Mouse (Mus musculus) naive thymus-derived CD4-positive, alpha-beta T cell, adult 2 months (primary cell): ENCODE results near the gene Foxp1.

ENCODE experiments used
- DNase-seq: peaks from one replicate; pipeline ENCODE4 v3.0.0-alpha.2; 2011; ENCODE audit warnings: low read depth

Gene Foxp1

DNA sequence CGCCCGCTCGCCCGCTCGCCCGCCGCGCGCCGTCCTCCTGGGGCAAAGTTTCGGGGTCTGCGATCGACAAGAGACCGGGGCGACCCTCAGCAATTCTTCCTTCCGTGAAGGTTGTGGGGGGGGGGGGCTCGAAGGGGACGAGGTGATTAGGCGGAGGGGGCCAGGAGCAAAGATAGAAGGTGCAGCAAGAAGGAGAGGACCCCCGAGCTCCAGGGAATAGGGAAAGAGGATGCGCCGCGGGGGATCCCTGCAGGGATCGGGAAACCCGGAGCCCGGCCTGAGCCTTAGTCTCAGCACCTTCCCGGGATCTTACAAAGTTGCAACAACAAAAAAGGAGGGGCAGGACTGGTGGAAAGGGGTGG, 1.9 kb downstream of the Foxp1 start:
- DNase-seq, result no peak

DNA sequence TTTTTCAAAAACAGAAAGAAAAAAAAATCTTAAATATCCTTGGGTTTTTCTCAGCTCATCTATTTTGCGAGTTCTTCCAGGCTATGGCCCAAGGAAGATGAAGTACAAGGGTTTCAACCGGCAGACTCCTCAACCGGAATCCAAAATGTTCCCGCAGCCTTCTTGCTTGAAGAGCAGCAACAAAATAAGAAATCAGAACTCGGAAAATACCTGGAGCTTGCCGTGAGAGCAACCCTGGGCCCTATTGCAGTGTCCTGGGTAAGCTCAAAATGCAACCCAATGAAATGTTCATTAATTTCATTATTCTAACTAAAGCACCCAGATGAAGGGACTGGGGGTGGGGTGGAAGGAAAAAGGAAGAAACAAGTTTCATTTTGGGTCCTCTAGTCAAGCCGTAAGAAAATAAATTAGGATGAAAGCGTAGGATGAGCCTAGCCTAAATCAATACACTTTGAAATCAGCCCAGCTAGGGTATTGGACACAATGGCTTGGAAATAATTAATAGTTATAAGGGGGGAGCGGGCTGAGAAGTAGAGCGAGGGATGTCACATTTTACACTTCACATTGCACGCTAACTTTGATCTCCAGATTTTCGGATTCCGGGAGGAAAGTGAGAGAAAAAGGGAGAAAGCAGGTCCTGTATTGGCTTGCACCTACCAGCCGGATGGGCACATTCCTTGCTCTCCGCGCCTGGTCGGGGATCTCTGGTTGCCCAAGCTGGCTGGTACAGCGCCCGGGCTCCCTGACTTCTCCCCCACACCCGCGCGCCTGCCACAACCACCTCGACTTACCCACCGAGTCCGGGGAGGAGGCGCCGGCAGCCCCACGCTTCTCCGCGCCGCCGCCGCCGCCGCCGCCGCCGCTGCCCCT, 2.5 kb downstream of the Foxp1 start:
- peak; percentile 33 for DNase-seq

DNA sequence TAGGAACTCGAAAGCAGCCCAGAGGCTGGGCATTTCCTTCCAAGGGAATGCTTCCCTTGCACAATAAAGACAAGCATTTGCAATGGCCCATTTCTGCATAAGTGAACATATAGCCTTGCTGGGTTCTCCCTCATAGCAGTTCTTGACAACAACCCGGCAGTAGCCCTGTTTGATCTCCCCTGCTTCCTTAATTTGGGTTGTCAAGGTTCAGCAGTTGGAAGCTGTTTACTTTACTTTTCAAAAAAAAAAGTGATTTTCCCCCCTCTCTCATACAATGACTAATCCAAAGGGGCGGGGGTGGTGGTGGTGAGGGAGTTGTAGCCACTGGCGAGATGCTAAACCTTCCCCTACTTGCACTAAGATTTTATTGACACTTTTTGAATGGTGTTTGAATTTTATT, 3.5 kb downstream of the Foxp1 start:
- DNase-seq, result no peak

DNA sequence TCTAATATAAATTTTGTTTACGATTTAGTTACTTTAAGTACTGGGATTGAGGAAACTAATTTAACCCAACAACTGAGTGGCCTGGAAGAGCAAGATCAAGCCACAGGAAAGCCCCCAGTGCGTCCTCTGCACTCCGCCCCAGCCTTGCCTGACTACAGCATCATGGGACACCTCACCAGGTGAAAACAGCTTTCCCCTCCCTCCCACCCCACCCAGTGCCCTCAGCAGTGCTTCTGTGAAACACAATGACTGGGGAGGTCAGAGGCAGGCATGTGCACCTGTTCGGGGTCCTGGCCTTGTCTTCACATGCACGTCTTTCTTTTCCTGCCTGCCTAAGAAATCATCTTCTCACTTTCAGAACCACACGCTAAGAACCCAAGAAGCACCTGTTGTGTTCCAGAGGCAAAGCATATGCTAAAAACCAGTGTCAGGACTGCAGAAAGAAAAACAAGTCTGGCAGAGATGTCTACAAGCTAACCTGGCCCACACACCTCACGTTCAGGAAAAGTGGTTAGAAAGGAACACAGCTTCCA, 6.8 kb downstream of the Foxp1 start:
- DNase-seq, result no peak

DNA sequence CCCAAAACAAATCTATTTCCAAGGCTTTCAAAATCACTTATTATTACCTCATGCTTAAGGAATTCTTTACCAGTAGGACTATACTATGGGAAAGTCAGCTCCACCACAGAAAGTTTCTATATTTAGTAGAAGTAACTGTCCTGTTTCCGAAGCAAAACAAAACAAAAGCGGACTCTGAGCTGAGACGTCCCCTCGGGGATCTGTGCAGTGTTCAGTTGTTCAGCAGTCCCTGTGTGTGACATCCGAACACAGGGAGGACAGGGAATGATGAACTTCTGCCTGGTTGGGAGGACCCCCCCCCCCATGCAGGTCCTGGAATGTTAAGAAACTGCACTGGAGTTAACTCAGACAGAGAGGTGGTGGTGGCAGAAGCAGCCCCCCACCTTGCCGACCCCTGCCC, 10.7 kb downstream of the Foxp1 start:
- DNase-seq, result no peak

DNA sequence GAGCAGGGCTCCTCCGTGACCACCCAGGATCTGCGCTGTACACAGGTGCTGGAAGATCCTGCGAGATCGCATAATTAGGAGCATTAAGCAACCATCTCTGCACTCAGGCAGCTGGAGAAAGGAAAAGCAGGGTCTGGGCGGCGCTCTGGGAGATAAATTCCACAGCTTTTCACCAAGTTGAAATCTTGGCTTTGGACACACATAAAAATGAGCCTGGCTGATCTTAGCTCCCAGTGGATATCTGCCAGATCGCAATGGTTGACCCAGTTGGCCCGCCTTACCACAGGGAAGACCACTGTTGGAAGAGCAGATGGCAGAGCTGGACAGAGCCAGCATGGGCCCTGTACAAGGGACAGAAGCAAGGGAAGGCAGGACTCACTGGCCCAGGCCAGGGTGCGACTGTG, 13.3 kb downstream of the Foxp1 start:
- no peak for DNase-seq

DNA sequence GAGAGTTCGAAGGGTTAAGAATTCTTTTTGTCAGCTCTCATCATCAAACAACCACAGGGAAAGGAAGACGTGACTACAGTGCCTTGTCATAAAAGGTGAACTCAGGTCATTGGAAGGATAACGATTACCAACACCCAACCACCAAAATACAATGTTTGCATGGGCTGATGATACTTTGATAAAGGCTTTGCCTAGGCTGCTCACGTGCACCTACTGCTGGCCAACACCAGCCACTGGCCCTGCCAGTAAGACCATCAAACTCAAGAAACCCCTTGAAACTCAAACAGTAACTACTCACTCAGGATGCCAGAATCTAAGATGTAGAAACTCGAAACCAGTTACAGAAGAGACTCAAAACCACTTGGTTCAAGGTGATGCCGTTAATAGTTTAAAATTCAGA, 15.7 kb downstream of the Foxp1 start:
- DNase-seq, result no peak

DNA sequence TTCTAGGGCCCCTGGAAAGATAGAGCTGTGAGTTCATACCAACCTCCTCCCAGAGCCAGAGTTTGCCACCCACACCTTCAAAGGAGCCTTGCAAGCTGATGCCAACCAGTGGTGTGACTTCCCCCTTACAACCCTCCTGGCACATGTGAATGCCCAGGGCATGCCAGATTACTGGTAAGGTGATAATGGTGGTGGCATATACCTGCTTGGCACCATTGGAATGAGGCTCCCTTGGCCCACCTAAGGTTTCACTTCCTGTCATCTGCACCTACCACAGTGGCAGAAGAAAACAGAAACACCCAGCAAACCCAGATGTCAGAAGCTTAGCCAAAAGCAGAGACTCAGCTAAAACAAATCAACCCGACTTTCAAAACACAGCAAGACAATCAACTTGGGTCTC, 18.8 kb downstream of the Foxp1 start:
- peak; percentile 18 for DNase-seq

DNA sequence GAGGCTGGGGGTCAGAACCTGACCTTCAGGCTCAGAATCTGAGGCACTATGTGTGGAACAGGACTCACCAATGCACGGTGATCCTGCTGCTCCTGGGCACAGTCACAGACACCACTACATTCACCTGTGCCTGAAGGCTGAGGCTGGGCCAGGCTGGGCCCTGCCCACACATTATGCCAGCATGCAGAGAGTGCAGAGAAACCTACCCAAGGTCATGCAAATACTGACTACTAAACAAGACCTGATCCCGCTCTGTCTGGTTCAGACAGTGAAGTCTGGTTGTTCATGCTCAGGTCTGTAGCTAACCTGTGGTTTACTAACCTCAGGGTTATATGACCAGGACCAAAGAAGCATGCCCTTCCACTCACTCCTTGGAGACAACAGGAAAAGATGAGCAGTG, 19.8 kb downstream of the Foxp1 start:
- no peak for DNase-seq

DNA sequence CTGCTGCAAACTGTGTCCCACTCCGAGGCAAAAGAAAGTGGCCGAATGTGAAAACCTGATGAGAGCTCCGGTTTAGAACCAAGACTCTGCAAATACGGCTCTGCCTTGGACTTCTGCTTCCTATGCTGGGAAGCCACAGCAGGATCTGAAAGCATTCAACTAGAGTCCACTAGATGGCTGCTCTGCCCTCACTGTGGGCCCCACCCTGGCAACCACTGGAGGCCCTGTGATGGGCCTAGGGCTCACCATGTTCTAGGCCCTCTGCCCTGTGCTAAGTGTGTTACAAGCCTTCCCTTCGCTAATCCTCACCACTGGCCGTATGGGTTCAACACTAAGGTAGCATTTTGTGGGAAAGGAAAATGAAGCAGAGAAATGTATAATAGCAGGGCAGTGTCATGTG, 20.2 kb downstream of the Foxp1 start:
- no peak for DNase-seq

DNA sequence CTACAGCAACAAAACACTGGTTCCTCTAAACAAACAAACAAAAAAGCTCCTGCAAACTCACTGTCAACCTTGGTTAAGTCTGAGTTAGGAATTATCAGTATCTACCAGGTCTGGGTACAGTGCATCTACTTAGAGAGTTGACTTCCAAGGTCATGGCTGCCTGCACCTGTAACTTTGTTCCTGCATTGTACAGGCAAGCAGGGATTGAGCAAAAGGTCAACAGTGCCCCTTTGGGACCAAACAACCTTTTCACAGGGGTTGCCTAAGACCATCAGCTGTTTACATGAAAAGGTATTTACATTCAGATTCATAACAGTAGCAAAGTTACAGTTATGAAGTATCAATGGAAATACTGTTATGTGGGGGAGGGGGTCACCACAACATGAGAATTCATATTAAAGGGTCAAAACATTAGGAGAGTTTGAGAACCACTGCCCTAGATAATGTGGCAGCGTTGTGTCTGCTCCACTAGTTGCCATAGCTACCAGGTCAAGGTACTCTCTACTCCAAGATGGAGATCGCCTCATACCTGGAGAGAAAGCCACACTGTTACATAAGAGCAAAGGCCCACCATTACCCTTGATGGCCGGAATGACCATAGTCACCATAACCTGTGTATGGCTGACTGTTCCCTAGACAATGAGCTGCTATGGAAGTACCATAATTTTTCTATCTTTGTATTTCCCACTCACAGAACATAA, 21.8 kb downstream of the Foxp1 start:
- DNase-seq, result no peak

DNA sequence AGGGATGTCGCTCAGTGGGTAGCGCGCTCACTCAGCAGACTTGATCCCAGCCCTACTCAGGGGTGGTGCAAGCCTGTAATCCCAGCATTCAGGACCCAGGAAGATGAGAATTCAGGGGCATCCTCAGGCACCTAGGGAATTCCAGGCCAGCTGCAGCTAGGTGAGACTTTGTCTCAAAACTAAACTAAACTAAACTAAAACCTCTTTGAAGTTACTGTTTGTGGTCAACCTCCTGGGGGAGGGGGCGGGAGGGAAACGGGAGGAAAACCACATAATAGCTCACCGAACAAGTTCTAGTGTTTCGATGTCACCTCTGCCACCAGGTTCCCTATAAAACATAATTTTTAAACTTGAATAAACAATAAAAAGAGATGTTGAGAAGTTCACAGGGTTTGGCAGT, 24.4 kb downstream of the Foxp1 start:
- DNase-seq, result peak; percentile 65

DNA sequence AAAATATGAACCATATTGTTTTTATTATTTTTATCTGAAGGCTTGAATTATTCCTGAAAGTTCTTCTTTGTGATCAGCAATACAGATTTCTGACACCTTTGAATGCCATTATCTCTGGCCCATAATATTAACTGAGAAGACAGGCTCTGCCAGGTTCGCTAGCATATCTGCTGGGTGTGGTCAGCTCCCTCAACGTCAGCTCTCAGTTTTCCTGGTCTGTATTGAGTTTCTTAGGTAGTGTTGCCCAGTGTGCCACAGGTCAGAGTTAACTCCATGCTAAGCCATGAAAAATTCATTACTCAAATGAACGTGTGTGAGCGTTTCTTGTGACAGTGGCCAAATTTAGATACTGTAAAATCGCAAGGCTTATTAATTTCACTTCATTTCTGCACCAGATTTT, 26.4 kb downstream of the Foxp1 start:
- no peak for DNase-seq

DNA sequence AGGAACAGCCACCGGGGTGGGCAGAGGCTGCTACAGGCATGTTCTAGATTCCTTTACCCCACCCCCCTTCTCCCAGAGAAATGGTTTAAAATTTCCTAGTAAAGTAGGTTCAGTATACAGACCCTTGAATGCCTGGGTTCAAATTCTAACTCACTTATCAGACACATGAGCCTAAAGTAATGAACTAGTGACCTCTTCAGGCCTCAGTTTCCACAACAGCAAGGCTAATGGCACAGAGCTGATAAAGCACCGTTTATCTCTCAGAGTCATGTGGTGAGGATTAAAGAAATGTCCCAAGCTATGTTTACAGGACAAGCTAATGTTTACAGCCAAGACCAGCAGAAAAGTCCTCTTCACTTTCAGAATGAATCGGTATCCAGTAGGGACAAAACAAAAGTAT, 29.6 kb downstream of the Foxp1 start:
- DNase-seq, result no peak

DNA sequence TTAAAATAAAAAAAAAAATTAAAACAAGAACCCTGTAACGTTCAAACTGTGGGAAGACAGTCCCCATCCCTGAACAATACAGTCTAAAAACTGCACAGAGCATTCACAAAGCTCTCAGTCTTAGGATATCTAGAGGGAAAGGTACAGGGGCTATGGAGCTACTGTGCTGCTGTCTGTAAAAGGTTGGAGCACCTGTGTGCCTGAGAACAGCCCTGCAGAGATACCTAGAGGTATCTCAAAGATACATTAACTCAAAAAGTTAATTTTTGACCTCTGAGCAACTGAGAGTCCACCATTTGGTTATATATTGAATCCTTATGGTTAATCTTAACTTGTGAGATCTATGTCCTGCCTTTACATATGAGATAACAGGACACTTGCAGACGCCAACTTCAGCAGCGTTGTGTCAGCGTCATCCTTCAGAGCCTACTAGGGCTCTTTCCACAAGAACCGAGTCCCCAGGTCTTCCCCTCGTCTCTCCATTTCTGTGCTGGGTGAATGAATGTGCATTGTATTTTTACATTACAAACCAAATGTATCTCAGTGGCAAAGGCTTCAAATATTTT, 30.5 kb downstream of the Foxp1 start:
- no peak for DNase-seq

DNA sequence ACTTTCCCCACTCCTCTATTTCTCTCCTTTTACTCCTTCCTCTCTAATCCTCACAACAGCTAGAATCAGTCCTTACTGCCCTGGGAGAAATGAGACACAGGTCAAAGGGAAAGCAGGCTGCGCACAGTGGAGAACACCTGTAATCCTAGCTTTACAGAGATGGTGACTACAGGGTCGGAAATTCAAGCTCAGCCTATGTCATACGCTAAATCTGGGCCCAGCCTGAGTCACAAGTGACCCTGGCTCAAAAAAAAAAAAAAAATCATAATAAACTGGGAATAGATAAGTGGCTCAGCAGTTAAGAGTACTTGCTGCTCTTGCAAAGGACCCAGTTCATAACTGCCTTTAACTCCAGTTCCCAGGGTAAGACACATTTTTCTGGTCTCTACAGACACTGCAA, 31.4 kb downstream of the Foxp1 start:
- no peak for DNase-seq

DNA sequence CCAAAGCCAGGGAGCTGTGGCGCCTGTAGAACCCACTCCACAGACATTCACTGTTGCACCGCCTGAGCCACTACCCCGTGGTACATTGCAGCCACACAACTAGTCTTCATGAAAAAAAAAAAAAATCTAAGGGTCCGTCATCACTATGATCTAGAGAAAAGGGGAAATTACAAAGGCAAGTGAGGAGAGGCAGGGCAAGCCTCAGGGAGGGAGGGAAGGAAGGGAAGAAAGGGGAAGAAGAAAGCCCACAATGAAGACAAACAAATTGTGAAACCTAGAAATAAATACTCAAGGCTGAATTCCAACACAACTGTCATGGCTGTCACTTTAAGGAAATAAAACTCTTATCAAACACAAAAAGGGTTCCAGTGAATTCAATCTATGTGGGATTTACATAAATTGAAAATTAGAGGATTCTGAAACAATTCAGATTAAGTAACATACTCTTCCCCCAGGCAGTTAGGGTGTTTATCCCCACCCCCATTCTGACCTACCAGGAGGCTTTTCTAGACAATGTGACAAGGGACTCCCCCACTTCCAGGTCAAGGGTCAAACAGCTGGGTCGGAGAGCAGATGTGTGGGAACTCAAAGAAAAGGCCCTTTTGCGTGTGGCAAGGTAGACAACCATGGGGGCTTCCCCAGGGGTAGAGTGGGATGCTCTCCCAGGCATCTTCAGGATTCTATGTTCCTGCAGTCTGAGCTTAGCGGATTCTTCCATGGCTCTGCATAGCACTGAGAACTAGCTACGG, 32.4 kb downstream of the Foxp1 start:
- DNase-seq, result no peak

DNA sequence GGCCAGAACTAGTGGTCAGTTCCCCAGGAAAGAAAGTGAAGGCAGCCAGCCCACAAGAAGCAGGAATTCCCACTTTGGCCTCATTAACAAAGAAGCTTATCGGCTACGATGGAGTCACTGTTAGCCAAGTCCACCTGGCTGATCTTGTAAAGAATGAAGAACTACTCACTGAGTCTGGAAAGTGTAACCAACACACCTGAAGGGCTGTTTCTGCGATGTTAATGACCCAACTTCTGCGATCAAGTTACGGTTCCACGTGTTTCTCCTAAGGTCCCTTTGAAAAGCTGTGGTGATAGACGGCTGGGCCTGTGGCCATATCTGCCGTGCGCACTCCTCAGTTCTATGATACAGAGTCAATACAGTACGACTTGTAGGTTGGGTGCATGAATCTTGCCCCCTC, 33.1 kb downstream of the Foxp1 start:
- no peak for DNase-seq

DNA sequence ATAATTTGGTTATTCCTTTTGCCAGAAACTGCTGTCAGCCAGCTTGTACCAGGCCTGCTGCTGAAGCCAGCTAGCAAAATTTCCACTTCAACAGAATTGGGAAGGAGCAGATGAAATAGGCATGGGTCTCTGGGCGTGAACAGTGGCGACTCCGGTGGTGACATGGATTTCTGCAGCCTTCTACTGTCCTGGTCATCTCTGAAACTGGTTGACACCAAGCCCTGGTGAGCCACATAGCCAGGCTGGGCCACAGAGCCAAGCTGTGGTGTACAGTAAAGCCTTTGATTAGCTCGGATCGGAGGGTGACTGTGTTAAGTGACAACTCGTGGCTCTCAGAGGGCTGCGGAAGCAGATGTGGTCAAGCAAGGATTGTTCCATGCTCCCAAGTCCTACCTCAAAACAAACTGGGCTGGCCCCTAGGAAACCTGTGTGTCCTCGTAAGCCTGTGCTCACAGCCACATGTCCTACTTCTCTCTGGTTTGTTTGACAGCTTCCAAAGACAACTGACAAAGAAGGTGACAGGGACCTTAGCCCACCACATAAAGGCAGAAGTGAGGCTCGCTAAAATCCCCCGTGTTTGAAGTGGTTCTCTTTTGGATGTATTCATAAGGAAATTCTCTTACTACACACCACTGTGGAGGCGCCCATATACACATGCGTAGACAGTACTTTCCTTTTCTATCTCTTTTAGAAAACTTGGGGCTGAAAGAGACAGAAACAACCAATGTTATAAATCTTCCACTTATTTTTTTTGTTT, 36.5 kb downstream of the Foxp1 start:
- DNase-seq, result peak; percentile 86

DNA sequence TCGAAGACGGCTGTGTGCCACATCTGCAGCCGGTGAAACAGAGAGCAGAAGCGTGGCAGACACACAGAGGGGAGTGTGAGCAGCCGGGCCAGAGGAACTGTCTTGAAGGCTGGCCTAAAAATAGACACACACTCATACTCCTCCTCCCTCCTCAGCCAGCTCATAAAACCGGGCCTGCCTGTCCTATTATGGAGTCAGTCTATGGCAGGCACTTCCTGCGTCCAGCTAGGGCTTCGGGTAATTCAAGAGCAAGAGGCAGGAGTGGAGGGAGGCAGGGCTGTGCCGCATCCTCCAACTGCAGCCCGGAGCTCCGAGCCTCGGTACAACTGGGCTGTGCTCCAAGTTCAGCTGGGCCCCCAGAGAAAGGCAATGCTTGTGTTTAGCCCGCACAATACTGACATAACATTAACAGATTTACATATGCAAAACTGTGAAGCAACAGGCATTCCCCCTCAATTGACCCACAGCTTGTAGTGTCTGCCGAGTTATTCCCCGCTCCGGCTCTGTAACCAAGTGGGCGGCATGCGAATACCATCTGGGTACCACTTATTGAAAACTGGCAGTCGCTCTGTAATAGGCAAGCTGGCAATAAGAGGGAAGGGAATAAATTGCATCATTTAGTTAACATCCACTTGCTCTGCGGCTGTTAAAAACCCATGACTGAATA, 37.2 kb downstream of the Foxp1 start:
- peak; percentile 60 for DNase-seq

DNA sequence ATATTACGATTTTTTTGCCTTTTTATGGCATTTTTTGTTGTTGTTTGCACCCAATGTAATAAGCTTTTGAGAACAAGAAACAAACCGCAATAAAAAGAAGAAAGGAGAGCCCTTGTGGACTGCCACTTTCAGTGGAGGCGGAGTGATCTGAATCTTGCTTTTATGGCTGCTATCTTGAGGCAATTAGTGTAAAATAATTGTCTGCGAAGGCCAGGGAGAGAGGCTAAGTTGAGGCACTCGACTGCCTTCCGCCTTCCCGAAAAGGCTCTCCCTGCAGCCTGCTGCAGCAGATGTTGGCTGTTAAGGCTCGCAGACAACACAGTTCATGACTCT, 37.7 kb downstream of the Foxp1 start:
- DNase-seq, result no peak
